Mouse (Mus musculus): Measurements from ENCODE around the gene Pum1. TPM values are rescaled to one million over a fixed set of nuclear protein-coding genes. Genes with fewer than 3 reads are reported as not detected.
"Not testable (repeated sequence)": the region's sequence is repeated elsewhere in the genome, so short reads cannot be mapped to it uniquely, and the experiment has no call there.

Pum1 gene
- polyA plus RNA-seq, 1 experiment = 56.5 TPM

- H3K4me1 ChIP-seq (ENCODE audit: control insufficient read depth, insufficient read depth, low read length) = peaks cover 2% of the 10 kb centered on the region
- H3K27ac ChIP-seq (ENCODE audit: control insufficient read depth, insufficient read depth, low read depth, low read length) = no peak overlapping the region
- no peak for TF ChIP-seq CTCF (IDR thresholded peaks at IDR 0.05; ENCODE audit: control insufficient read depth, insufficient read depth, insufficient replicate concordance, low read depth, low read length)
- no peak for TF ChIP-seq POLR2A (IDR thresholded peaks at IDR 0.05; ENCODE audit: control insufficient read depth, low read depth, low read length)
- no peaks in the 10 kb centered on the region for H3K27me3 ChIP-seq (ENCODE audit: control insufficient read depth, insufficient read depth, low read length)
- no peaks in the 10 kb centered on the region for H3K36me3 ChIP-seq (ENCODE audit: control insufficient read depth, insufficient read depth, low read length)
- H3K4me3 ChIP-seq (ENCODE audit: control insufficient read depth, low read depth, low read length) = no peak overlapping the region
Observed at GRCm38 (mm10) chr4:130668541-130668940, 5.4 kb downstream of the Pum1 start.

- TF ChIP-seq CTCF (IDR thresholded peaks at IDR 0.05; ENCODE audit: control insufficient read depth, insufficient read depth, insufficient replicate concordance, low read depth, low read length) (no peak), POLR2A (IDR thresholded peaks at IDR 0.05; ENCODE audit: control insufficient read depth, low read depth, low read length) (no peak)
- no peak overlapping the region for H3K27ac ChIP-seq (ENCODE audit: control insufficient read depth, insufficient read depth, low read depth, low read length)
- peaks cover 2% of the 10 kb centered on the region for H3K4me1 ChIP-seq (ENCODE audit: control insufficient read depth, insufficient read depth, low read length)
- no peaks in the 10 kb centered on the region for H3K27me3 ChIP-seq (ENCODE audit: control insufficient read depth, insufficient read depth, low read length)
- H3K36me3 ChIP-seq (ENCODE audit: control insufficient read depth, insufficient read depth, low read length) = no peaks in the 10 kb centered on the region
- no peak overlapping the region for H3K4me3 ChIP-seq (ENCODE audit: control insufficient read depth, low read depth, low read length)
Observed at GRCm38 (mm10) chr4:130668991-130669390, 5.9 kb downstream of the Pum1 start.

- H3K4me1 ChIP-seq (ENCODE audit: control insufficient read depth, insufficient read depth, low read length); H3K27me3 ChIP-seq (ENCODE audit: control insufficient read depth, insufficient read depth, low read length); H3K27ac ChIP-seq (ENCODE audit: control insufficient read depth, insufficient read depth, low read depth, low read length); H3K36me3 ChIP-seq (ENCODE audit: control insufficient read depth, insufficient read depth, low read length); H3K4me3 ChIP-seq (ENCODE audit: control insufficient read depth, low read depth, low read length): not testable (repeated sequence)
Observed at GRCm38 (mm10) chr4:130670023-130670422, 6.9 kb downstream of the Pum1 start.

DNA sequence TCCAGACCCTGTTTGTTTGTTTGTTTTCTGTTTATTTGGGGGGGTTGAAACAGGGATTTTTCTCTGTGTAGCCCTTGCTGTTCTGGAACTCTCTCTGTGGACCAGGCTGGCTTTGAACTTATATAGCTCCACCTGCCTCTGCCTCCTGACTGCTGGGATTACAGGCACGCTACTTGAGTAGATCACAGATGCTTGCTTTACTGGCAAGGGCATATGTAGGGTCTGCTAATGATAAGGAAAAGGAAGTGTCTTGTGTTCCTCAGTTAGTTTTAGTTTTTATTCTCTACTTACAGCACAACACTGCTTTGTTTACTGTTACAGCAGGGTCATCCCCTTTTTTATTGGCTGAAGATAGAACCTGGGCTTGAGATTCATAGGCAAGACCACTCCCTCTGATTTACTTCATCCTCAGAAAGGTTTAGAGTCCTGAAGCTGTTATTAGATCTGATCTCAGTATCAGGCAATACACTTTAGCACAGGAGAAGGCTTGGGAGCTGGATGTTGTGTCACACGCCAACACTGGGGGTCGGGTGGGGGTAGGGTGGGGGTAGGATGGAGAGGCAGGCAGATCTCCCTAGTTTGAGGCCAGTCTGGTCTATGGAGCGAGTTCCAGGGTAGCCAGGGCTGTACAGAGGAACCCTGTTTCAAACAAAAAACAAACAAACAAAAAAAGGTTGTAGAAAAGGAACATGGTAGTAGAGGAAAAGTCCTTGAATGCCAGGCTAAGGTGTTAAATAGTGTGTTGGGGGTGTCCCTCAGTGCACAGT is 8.1 kb downstream of the Pum1 start:
- TF ChIP-seq POLR2A (IDR thresholded peaks at IDR 0.05; ENCODE audit: control insufficient read depth, low read depth, low read length) (no peak), CTCF (IDR thresholded peaks at IDR 0.05; ENCODE audit: control insufficient read depth, insufficient read depth, insufficient replicate concordance, low read depth, low read length) (no peak)
- Histone ChIP-seq H3K4me3 (ENCODE audit: control insufficient read depth, low read depth, low read length) (no peak overlapping the region), H3K36me3 (ENCODE audit: control insufficient read depth, insufficient read depth, low read length) (no peaks in the 10 kb centered on the region), H3K4me1 (ENCODE audit: control insufficient read depth, insufficient read depth, low read length) (peaks cover 2% of the 10 kb centered on the region; the same call in 1 of the 2 replicates), H3K27me3 (ENCODE audit: control insufficient read depth, insufficient read depth, low read length) (no peaks in the 10 kb centered on the region), H3K27ac (ENCODE audit: control insufficient read depth, insufficient read depth, low read depth, low read length) (no peak overlapping the region)

DNA sequence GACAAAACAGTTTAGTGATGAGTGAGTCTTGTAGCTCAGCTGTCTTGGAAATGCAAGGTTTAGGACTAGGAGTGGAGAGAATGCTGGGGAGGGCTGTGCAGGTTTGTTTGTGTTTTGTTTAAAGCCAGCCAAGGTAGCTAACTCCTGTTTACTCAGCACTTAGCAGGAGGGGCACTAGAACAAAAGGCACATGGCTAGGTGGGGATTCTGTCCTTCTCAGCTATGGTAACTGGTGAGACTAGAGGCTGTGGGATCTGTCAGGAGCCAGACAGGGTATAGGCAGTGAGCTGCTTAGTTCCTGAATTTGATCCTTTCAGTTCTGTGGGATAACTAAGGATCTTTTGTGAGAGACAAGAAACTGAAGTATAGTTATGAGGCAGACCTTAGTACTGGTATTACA is 9.0 kb downstream of the Pum1 start:
- Histone ChIP-seq H3K36me3 (ENCODE audit: control insufficient read depth, insufficient read depth, low read length) (no peaks in the 10 kb centered on the region), H3K27ac (ENCODE audit: control insufficient read depth, insufficient read depth, low read depth, low read length) (no peak overlapping the region), H3K4me3 (ENCODE audit: control insufficient read depth, low read depth, low read length) (no peak overlapping the region), H3K4me1 (ENCODE audit: control insufficient read depth, insufficient read depth, low read length) (peaks cover 2% of the 10 kb centered on the region; the same call in 1 of the 2 replicates), H3K27me3 (ENCODE audit: control insufficient read depth, insufficient read depth, low read length) (no peaks in the 10 kb centered on the region)
- TF ChIP-seq CTCF (IDR thresholded peaks at IDR 0.05; ENCODE audit: control insufficient read depth, insufficient read depth, insufficient replicate concordance, low read depth, low read length) = no peak
- TF ChIP-seq POLR2A (IDR thresholded peaks at IDR 0.05; ENCODE audit: control insufficient read depth, low read depth, low read length) = no peak

DNA sequence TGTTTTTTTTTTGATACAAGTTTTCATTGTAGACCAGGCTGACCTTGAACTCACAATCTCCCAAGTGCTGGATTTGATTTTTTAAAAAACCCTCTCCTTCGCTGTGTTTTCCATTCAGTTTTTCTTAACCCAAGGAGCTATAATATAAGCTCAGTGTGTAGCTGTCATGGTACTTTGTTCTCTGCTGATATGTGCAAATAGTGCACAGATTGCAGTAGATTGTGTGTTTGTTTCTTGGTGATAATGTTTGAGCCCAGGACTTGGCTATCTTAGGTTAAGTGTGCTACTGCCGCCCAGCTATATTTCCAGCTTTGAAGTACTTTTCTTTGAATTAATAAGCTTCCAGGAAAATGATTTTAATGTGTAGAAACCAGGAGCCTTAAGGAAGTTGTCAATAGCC is 13.6 kb downstream of the Pum1 start:
- Histone ChIP-seq H3K4me3 (ENCODE audit: control insufficient read depth, low read depth, low read length) (no peak overlapping the region), H3K4me1 (ENCODE audit: control insufficient read depth, insufficient read depth, low read length) (no peaks in the 10 kb centered on the region), H3K36me3 (ENCODE audit: control insufficient read depth, insufficient read depth, low read length) (no peaks in the 10 kb centered on the region), H3K27me3 (ENCODE audit: control insufficient read depth, insufficient read depth, low read length) (no peaks in the 10 kb centered on the region), H3K27ac (ENCODE audit: control insufficient read depth, insufficient read depth, low read depth, low read length) (no peak overlapping the region)
- TF ChIP-seq POLR2A (IDR thresholded peaks at IDR 0.05; ENCODE audit: control insufficient read depth, low read depth, low read length) (no peak), CTCF (IDR thresholded peaks at IDR 0.05; ENCODE audit: control insufficient read depth, insufficient read depth, insufficient replicate concordance, low read depth, low read length) (no peak)

GRCm38 (mm10) chr4:130678149-130678548 is 15.0 kb downstream of the Pum1 start:
- H3K36me3 ChIP-seq (ENCODE audit: control insufficient read depth, insufficient read depth, low read length) = no peaks in the 10 kb centered on the region

More at GRCm38 (mm10) chr4:130678149-130678548, 15.0 kb downstream of the Pum1 start:
- Histone ChIP-seq H3K4me3 (ENCODE audit: control insufficient read depth, low read depth, low read length) (no peak overlapping the region), H3K27me3 (ENCODE audit: control insufficient read depth, insufficient read depth, low read length) (no peaks in the 10 kb centered on the region), H3K4me1 (ENCODE audit: control insufficient read depth, insufficient read depth, low read length) (no peaks in the 10 kb centered on the region), H3K27ac (ENCODE audit: control insufficient read depth, insufficient read depth, low read depth, low read length) (no peak overlapping the region)
- TF ChIP-seq CTCF (IDR thresholded peaks at IDR 0.05; ENCODE audit: control insufficient read depth, insufficient read depth, insufficient replicate concordance, low read depth, low read length) (no peak), POLR2A (IDR thresholded peaks at IDR 0.05; ENCODE audit: control insufficient read depth, low read depth, low read length) (no peak)
